Mouse (Mus musculus): ENCODE measurements around the gene Dock8.

DNA sequence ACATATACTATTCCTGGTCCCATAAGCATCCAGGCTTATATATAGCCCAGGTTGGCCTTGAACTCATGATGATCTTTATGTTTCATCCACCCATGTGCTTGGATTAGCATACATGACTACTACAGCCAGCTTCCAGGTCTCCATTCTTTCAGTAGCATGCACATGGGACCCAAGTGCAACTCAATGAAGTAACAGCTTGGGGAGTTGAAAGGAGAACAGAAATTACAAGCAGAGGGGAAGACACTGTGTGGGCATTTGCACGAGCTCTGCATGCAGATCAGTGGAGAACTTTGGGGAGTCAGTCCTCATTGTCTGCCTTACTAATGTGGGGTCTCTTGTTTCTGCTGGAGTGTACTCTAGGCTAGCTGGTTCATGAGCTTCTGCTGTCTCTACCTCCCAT lies 7.4 kb downstream of the Dock8 start:
- no peak for TF ChIP-seq FLI1 (IDR thresholded peaks at IDR 0.05; ENCODE audit: low read length)
- TF ChIP-seq GATA1 (IDR thresholded peaks at IDR 0.05; ENCODE audit: borderline replicate concordance, low read length), result no peak

Measured in megakaryocyte, embryonic 14.5 days (primary cell).